Mouse (Mus musculus) midbrain, embryonic 14.5 days (tissue): Measurements from ENCODE around the gene Prpf19. TPM values are rescaled to one million over a fixed set of nuclear protein-coding genes. Genes with fewer than 3 reads are reported as not detected.

Experiments used
- ATAC-seq: fragments of 200-750 bp; cut with Nextera tagmentation; 2 replicates; pipeline ENCODE4 v1.8.0; 2017; ENCODE audit warnings: moderate number of reproducible peaks, moderate library complexity; ENCODE audit not compliant: low FRiP score, low TSS enrichment
- DNase-seq: peaks from one replicate; pipeline ENCODE4 v3.0.0-alpha.2; 2015
- H3K27ac ChIP-seq: fragments of 300-500 bp; sonication (generic); replicated peaks from 2 replicates; pipeline ENCODE4 v1.5.1; 2014; ENCODE audit warnings: mild to moderate bottlenecking, low read depth, low read length, moderate library complexity
- H3K27me3 ChIP-seq: fragments of 300-500 bp; sonication (generic); 2 replicates; pipeline ENCODE4 v1.6.1; 2014; ENCODE audit warnings: low read length, control low read depth, mixed read lengths; ENCODE audit not compliant: control insufficient read depth, insufficient read depth
- H3K36me3 ChIP-seq: fragments of 300-500 bp; sonication (generic); 2 replicates; pipeline ENCODE4 v1.6.1; 2014; ENCODE audit warnings: low read length, control low read depth; ENCODE audit not compliant: control insufficient read depth, insufficient read depth
- H3K4me1 ChIP-seq: fragments of 300-500 bp; sonication (generic); 2 replicates; pipeline ENCODE4 v1.6.1; 2014; ENCODE audit warnings: mild to moderate bottlenecking, antibody characterized with exemption, low read length, control low read depth; ENCODE audit not compliant: control insufficient read depth, insufficient read depth
- H3K4me2 ChIP-seq: fragments of 300-500 bp; sonication (generic); 2 replicates; pipeline ENCODE4 v1.6.1; 2014; ENCODE audit warnings: mild to moderate bottlenecking, low read length, moderate library complexity
- H3K4me3 ChIP-seq: fragments of 300-500 bp; sonication (generic); replicated peaks from 2 replicates; pipeline ENCODE4 v1.5.1; 2014; ENCODE audit warnings: low read depth, low read length
- H3K9ac ChIP-seq: fragments of 300-500 bp; sonication (generic); replicated peaks from 2 replicates; pipeline ENCODE4 v1.6.1; 2014; ENCODE audit warnings: mild to moderate bottlenecking, low read length, moderate library complexity
- H3K9me3 ChIP-seq: fragments of 300-500 bp; sonication (generic); 2 replicates; pipeline ENCODE4 v1.6.1; 2016; ENCODE audit warnings: low read length, control low read depth, mixed read lengths; ENCODE audit not compliant: control insufficient read depth
- WGBS: fragments of 180-500 bp; shearing (Covaris S2); extraction: QIAGEN DNeasy Blood & Tissue Kit; methylation state at CpG from one replicate; pipeline ENCODE4 v1.1.7; 2014; 5-methylcytosine and 5-hydroxymethylcytosine counted together
- polyA plus RNA-seq: library from polyadenylated mRNA; unstranded; fragments of >200 nt; fragmentation: Nextera tagmentation; extraction: Ambion mirVana; gene quantifications from 2 replicates; pipeline ENCODE4 v1.2.1, GENCODE M21; 2014

Prpf19 gene
- polyA plus RNA-seq, 1 experiment from 2014 or later, result 39.2 TPM

DNA sequence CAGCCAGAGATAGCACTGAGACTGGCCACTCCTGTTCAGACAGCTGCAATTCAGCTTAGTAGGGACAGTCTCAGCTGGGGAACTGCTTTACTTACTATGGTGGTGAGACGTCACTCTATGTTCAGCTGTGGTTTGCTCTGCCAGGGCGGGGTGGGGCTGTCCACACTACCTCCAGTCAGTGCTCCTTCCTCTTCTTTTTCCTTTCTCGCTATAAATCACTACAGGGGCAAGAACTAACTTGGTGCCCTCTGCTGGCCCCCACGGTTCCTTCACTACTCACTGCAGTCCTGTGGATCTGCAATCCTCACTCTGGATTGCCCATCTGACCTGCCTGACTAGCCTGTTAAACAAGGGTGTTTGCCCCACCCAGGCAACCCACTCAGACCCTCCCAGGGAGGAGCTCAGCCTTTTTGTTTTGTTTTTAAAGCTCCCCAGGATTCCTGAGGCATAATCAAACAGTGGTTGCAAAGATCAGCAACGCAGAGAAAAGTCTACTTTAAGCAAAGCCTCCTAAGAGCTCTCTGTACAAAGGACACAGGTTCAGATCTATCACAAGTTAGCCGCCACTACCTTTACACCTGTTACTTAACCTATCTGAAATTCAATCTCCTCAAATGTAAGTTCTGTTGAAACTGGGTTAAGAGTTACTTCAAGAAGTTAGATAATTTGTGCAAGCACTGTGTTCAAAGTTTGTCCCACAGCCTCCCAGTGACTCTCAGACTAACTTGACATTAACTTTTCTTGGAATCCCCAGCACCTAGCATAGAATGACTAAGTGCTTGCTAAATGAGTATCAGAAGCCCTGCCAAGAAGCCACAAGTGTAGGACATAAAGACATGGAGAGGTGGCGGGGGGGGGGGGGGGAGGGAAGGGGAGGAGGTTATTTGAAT lies 14.7 kb upstream of the Prpf19 start:
- 45% methylated on average over 6 of the region's 7 CpGs for whole genome bisulfite sequencing
- no peaks in the 10 kb centered on the region for H3K27me3 ChIP-seq
- peak overlapping the region; percentile 96 for H3K27ac ChIP-seq
- H3K4me2 ChIP-seq, result peak overlapping the region; percentile 83
- DNase-seq (no peak), ATAC-seq (no peak)
- H3K9me3 ChIP-seq, result peaks cover 4% of the 10 kb centered on the region; the same call in 1 of the 2 replicates
- 0 out of 2 replicates have a peak, but pooled peaks cover 7% of the 10 kb centered on the region for H3K36me3 ChIP-seq
- peak overlapping the region; percentile 67 for H3K9ac ChIP-seq
- H3K4me3 ChIP-seq, result peak overlapping the region; percentile 57
- peaks cover 19% of the 10 kb centered on the region for H3K4me1 ChIP-seq

DNA sequence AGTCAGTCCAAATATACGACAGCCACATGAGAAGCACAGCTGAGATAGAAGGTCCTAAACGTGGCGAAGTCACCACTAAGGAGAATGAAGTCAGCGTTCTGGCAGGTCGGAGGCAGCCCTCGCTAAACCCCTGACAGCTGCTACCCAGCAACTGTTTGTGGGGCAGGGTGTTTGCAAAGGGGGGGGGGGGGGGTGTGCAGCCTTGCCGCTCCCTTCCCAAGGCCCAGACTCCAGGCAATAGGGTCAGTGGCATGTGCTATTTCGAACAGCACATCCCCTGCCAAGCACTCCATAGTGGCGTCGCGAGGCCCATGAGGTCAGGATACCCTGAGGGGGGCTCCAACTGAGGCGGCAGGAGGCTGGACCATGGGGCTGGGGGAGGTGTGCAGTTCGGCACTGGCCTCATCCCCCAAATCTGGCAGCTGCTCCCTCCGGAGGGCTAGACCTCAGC lies 14.0 kb upstream of the Prpf19 start:
- under 1% methylated on average over 14 of the region's 14 CpGs for WGBS
- peaks cover 5% of the 10 kb centered on the region; the same call in 1 of the 2 replicates for H3K9me3 ChIP-seq
- peak; percentile 35 for DNase-seq
- H3K4me2 ChIP-seq, result peak overlapping the region; percentile 83
- peak overlapping the region; percentile 67 for H3K9ac ChIP-seq
- peaks cover 19% of the 10 kb centered on the region for H3K4me1 ChIP-seq
- H3K4me3 ChIP-seq, result peak overlapping the region; percentile 57
- H3K27me3 ChIP-seq, result no peaks in the 10 kb centered on the region
- H3K36me3 ChIP-seq, result 0 out of 2 replicates have a peak, but pooled peaks cover 7% of the 10 kb centered on the region
- no peak; the same call in 1 of the 2 replicates for ATAC-seq
- peak overlapping the region; percentile 96 for H3K27ac ChIP-seq

DNA sequence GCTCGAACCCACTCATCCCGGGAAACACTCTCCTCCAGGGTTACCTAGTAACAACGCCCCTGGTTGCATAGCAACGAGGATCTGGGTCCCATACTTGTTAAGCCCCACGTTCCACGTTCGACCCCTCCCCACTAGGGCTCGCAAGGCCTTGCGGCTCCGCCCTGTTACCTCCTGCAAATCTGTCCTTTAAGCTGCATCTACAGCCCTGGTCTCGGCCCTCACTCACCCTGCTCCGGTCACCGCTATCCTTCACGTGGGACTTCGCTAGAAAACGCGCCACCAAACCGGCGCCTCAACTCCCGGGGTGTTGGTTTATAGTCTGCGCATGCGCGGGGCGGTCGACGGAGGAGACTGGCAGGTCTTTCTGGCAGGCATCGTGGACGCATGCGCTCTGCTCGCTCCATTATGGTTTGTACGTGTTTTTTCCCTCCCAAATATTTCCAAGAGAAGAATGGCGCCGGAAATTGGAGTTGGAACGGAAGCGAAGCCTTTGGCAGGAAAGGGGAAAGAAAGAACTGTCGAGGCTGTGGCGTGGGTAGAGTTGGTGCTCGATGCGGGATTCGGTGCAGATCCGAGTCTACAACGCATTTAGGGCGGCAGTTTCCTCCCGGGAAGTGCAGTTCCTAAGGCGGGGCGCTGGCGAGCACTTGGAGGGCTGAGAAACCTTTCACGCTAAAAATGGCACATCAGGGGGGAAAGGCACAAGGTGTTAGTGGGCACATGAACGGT lies 13.4 kb upstream of the Prpf19 start, which contains the start of gene Tmem109:
Gene Tmem109, minus strand, starts transcription at position 576 of the 729 bp plus-strand sequence.
- peak within 1 kb of the TSS; percentile 83 for H3K4me2 ChIP-seq

DNA sequence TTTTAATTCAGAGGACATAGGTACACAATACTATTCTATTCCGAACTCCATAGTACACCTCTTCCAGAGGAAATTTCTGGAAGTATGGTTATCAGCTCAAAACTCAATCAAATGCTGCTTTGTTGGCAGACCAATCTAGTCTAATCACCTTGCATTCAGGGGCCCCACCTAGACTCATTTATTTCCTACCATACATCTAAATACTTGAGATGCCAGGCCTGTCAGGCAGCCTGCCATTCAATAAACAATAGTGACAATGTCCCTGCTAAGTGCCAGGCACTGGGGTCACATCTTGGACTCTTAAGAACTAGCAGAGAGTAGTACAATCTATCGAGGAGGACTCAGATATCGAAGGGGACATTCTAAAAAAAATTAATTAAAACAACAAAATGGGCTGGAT lies 2.8 kb upstream of the Prpf19 start:
- Histone ChIP-seq H3K4me1 (peaks cover 12% of the 10 kb centered on the region), H3K9me3 (no peaks in the 10 kb centered on the region), H3K27me3 (no peaks in the 10 kb centered on the region), H3K4me2 (no peak overlapping the region), H3K27ac (no peak overlapping the region), H3K4me3 (no peak overlapping the region), H3K36me3 (no peaks in the 10 kb centered on the region), H3K9ac (no peak overlapping the region)
- WGBS, result 89% methylated on average over 3 of the region's 3 CpGs
- DNase-seq, result no peak
- no peak for ATAC-seq

More for the DNA sequence above, 13.4 kb upstream of the Prpf19 start, which contains the start of gene Tmem109:
- Histone ChIP-seq H3K9me3 (peaks cover 5% of the 10 kb centered on the region; the same call in 1 of the 2 replicates), H3K9ac (peak within 1 kb of the TSS; percentile 67), H3K27me3 (no peaks in the 10 kb centered on the region), H3K27ac (peak within 1 kb of the TSS; percentile 96), H3K4me3 (peak within 1 kb of the TSS; percentile 57), H3K4me1 (peaks cover 19% of the 10 kb centered on the region), H3K36me3 (0 out of 2 replicates have a peak, but pooled peaks cover 7% of the 10 kb centered on the region)
- DNase-seq, result peak; percentile 98
- WGBS, result under 1% methylated on average over 49 of the region's 49 CpGs
- ATAC-seq, result peak; percentile 92

DNA sequence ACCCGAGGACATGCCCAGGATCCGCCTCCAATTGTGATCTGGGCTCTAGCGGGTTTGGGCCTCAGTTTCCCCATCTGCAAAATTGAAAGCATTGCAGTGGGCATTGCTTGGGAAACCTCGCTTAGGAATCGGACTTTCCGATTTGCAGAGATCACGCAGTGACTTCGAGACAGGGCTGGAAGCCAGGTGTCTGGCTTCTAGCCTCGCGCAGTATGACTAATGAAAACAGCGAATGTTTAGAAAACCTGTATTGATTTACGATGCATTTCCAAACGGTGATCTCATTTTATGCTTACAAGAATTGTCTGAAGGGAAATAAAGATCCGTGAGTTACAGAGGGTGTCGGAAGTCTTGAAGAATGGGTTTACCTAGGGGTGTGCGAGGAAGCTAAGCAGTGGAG lies 677 bp downstream of the Prpf19 start:
- no peak for ATAC-seq
- Histone ChIP-seq H3K27ac (peak overlapping the region; percentile 89), H3K4me2 (peak overlapping the region; percentile 92), H3K4me1 (peaks cover 12% of the 10 kb centered on the region), H3K9ac (peak overlapping the region; percentile 85), H3K27me3 (no peaks in the 10 kb centered on the region), H3K9me3 (no peaks in the 10 kb centered on the region), H3K36me3 (peaks cover 31% of the 10 kb centered on the region), H3K4me3 (peak overlapping the region; percentile 85)
- WGBS, result 3% methylated on average over 16 of the region's 16 CpGs
- DNase-seq, result no peak

DNA sequence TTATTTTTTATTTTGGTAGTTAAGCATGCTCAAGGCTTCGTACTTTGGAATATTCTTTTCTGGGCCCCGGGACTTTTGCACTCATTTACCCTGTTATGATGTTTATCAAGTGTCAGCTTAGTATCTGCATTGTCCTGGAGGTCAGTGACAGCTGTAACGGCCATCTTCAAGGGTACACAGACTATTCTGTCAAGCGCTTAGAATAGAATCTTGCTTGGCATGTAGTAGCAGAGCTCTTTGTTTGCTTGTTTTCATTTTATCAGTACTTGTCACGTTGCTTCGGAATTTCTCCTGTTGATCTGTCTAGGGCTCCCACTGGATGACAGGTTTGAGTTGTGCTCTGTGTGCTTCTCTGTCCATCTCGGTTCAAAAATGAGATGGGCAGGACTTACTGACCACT lies 1.8 kb downstream of the Prpf19 start:
- H3K27ac ChIP-seq, result no peak overlapping the region
- peak overlapping the region; percentile 85; the same call in 1 of the 2 replicates for H3K4me3 ChIP-seq
- peaks cover 12% of the 10 kb centered on the region for H3K4me1 ChIP-seq
- H3K4me2 ChIP-seq, result peak overlapping the region; percentile 92
- ATAC-seq, result no peak
- no peak overlapping the region for H3K9ac ChIP-seq
- peaks cover 42% of the 10 kb centered on the region for H3K36me3 ChIP-seq
- DNase-seq, result no peak
- WGBS, result 88% methylated on average over 7 of the region's 7 CpGs
- no peaks in the 10 kb centered on the region for H3K27me3 ChIP-seq
- no peaks in the 10 kb centered on the region for H3K9me3 ChIP-seq

DNA sequence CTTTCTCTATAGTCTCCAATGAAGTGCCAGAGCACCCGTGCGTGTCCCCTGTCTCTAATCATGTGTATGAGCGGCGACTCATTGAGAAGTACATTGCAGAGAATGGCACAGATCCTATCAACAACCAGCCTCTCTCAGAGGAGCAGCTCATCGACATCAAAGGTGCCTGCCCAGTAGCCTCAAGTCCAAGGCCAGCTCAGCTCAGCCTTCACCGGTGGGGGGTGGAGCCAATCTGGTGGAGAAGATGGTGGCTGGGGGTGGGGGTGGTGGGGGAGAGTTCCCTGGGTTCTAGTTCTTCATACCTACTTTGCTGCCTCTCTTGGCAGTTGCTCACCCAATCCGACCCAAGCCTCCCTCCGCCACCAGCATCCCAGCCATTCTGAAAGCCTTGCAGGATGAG lies 2.5 kb downstream of the Prpf19 start:
- Histone ChIP-seq H3K27ac (no peak overlapping the region), H3K9ac (no peak overlapping the region), H3K4me2 (no peak overlapping the region), H3K9me3 (no peaks in the 10 kb centered on the region), H3K27me3 (no peaks in the 10 kb centered on the region), H3K4me3 (no peak overlapping the region), H3K36me3 (peaks cover 49% of the 10 kb centered on the region), H3K4me1 (peaks cover 12% of the 10 kb centered on the region)
- WGBS, result 92% methylated on average over 8 of the region's 8 CpGs
- DNase-seq (no peak), ATAC-seq (no peak)

DNA sequence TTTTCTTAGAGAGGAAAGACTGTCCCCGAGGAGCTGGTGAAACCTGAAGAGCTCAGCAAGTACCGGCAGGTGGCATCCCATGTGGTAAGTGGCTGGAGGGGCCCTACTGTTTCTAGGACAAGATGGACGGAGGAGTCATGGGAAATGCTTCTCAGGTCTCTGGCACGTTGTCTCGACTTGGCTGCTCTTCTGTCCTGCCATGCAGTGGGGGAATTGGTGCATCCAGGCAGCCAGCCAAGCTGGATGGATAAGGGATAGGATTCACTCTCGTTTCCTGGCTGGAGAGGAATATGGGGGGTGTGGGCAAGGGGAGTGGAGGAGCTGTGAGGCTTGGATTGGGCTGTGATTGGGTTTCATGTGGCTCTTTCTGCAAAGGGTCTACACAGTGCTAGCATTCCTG lies 5.3 kb downstream of the Prpf19 start:
- Histone ChIP-seq H3K4me2 (no peak overlapping the region), H3K9ac (no peak overlapping the region), H3K36me3 (peaks cover 77% of the 10 kb centered on the region), H3K27me3 (no peaks in the 10 kb centered on the region), H3K4me1 (peaks cover 12% of the 10 kb centered on the region), H3K9me3 (no peaks in the 10 kb centered on the region), H3K4me3 (no peak overlapping the region), H3K27ac (no peak overlapping the region)
- DNase-seq, result no peak
- ATAC-seq, result no peak
- 91% methylated on average over 6 of the region's 6 CpGs for WGBS
